Mouse (Mus musculus) gastrocnemius, adult 8-10 months (tissue): ENCODE results near the gene Mapk1ip1. TPM values are rescaled to one million over a fixed set of nuclear protein-coding genes. Genes with fewer than 3 reads are reported as not detected.

Experiments
- DNase-seq, 2 experiments: peaks; one replicate each; pipeline ENCODE4 v3.0.0; 2022; ENCODE audit warnings: low spot score in 2 of 2
- total RNA-seq, 4 experiments: library from RNA; stranded (reverse); gene quantifications; 2 replicates each; pipeline ENCODE4 v1.2.4; 2022

The Mapk1ip1 gene
- total RNA-seq: 10 to 100 TPM; 23.4 to 29.4 (median 24.6) TPM

- DNase-seq: peak; percentile 93 to 97
These were observed at the start of gene Mapk1ip1, which contains the start of gene Ppp2r2d for GRCm38 (mm10) chr7:138845544-138846391. Gene Mapk1ip1 (minus strand): TSS chr7:138846273. Gene Ppp2r2d (plus strand): TSS chr7:138846079.

GRCm38 (mm10) chr7:138885365-138886289, 39.6 kb upstream of the Mapk1ip1 start:
- DNase-seq: no peak

- no peak for DNase-seq
These were observed 37.7 kb upstream of the Mapk1ip1 start for GRCm38 (mm10) chr7:138883724-138884123.

- no peak for DNase-seq
These were observed 29.0 kb upstream of the Mapk1ip1 start for GRCm38 (mm10) chr7:138875031-138875430.

GRCm38 (mm10) chr7:138872956-138873355, 26.9 kb upstream of the Mapk1ip1 start:
- no peak for DNase-seq

GRCm38 (mm10) chr7:138868316-138868715, 22.2 kb upstream of the Mapk1ip1 start:
- no peak for DNase-seq

GRCm38 (mm10) chr7:138867286-138867685, 21.2 kb upstream of the Mapk1ip1 start:
- no peak for DNase-seq

- no peak for DNase-seq
These were observed 18.7 kb upstream of the Mapk1ip1 start for GRCm38 (mm10) chr7:138864776-138865175.

- DNase-seq: no peak
These were observed 18.0 kb upstream of the Mapk1ip1 start for GRCm38 (mm10) chr7:138863950-138864572.

GRCm38 (mm10) chr7:138856670-138857069, 10.6 kb upstream of the Mapk1ip1 start:
- no peak for DNase-seq

- no peak for DNase-seq
These were observed 8.1 kb upstream of the Mapk1ip1 start for GRCm38 (mm10) chr7:138854201-138854600.

GRCm38 (mm10) chr7:138853417-138854031, 7.5 kb upstream of the Mapk1ip1 start:
- DNase-seq: no peak

GRCm38 (mm10) chr7:138850083-138850482, 4.0 kb upstream of the Mapk1ip1 start:
- no peak for DNase-seq

- no peak for DNase-seq
These were observed 2.2 kb upstream of the Mapk1ip1 start for GRCm38 (mm10) chr7:138848028-138848920.

GRCm38 (mm10) chr7:138847316-138848027, 1.4 kb upstream of the Mapk1ip1 start:
- DNase-seq: no peak

- DNase-seq: no peak
These were observed 474 bp upstream of the Mapk1ip1 start for GRCm38 (mm10) chr7:138846502-138846991.

GRCm38 (mm10) chr7:138845111-138845510, 962 bp downstream of the Mapk1ip1 start:
- no peak for DNase-seq

GRCm38 (mm10) chr7:138843421-138843820, 2.7 kb downstream of the Mapk1ip1 start:
- no peak for DNase-seq
